Mouse (Mus musculus) heart, adult 11 months (tissue): Measurements from ENCODE around the gene Fam120a.

ENCODE experiments used
- DNase-seq: peaks from one replicate; pipeline ENCODE4 v3.0.0; 2022

The Fam120a gene

GRCm38 (mm10) chr13:48911426-48911825 is 56.4 kb downstream of the Fam120a start:
- DNase-seq, result no peak

- no peak for DNase-seq
These were observed 62.4 kb downstream of the Fam120a start for GRCm38 (mm10) chr13:48905458-48905857.

- DNase-seq, result no peak
These were observed 72.4 kb downstream of the Fam120a start for GRCm38 (mm10) chr13:48895376-48895775.

GRCm38 (mm10) chr13:48890260-48890960 is 77.4 kb downstream of the Fam120a start:
- DNase-seq, result no peak

- DNase-seq, result peak; percentile 100
These were observed 89.3 kb downstream of the Fam120a start for GRCm38 (mm10) chr13:48878534-48878933.

GRCm38 (mm10) chr13:48877805-48878204 is 90.0 kb downstream of the Fam120a start:
- DNase-seq, result no peak

GRCm38 (mm10) chr13:48872726-48873125 is 95.1 kb downstream of the Fam120a start:
- no peak for DNase-seq

GRCm38 (mm10) chr13:48871887-48872606 is 95.8 kb downstream of the Fam120a start:
- peak; percentile 93 for DNase-seq

- peak; percentile 97 for DNase-seq
These were observed 96.8 kb downstream of the Fam120a start, which contains the start of gene Phf2 for GRCm38 (mm10) chr13:48870771-48871731. Gene Phf2 (minus strand): TSS chr13:48871119.

GRCm38 (mm10) chr13:48869950-48870770 is 97.7 kb downstream of the Fam120a start:
- DNase-seq, result peak; percentile 97

- DNase-seq, result no peak
These were observed 98.2 kb downstream of the Fam120a start for GRCm38 (mm10) chr13:48869600-48869949.

- peak; percentile 90 for DNase-seq
These were observed 98.7 kb downstream of the Fam120a start for GRCm38 (mm10) chr13:48869088-48869487.

- peak; percentile 86 for DNase-seq
These were observed 103.0 kb downstream of the Fam120a start for GRCm38 (mm10) chr13:48864673-48865356.

- DNase-seq, result no peak
These were observed 104.3 kb downstream of the Fam120a start for GRCm38 (mm10) chr13:48863556-48863955.

GRCm38 (mm10) chr13:48861913-48862312 is 105.9 kb downstream of the Fam120a start:
- no peak for DNase-seq

- DNase-seq, result no peak
These were observed 109.0 kb downstream of the Fam120a start for GRCm38 (mm10) chr13:48858779-48859178.

GRCm38 (mm10) chr13:48858054-48858453 is 109.8 kb downstream of the Fam120a start:
- no peak for DNase-seq

GRCm38 (mm10) chr13:48857246-48857932 is 110.4 kb downstream of the Fam120a start:
- DNase-seq, result no peak

GRCm38 (mm10) chr13:48853947-48854346 is 113.9 kb downstream of the Fam120a start:
- DNase-seq, result no peak

GRCm38 (mm10) chr13:48853475-48853874 is 114.3 kb downstream of the Fam120a start:
- no peak for DNase-seq

- no peak for DNase-seq
These were observed 115.0 kb downstream of the Fam120a start for GRCm38 (mm10) chr13:48852859-48853258.
